Mouse (Mus musculus) bone marrow macrophage, adult 2 months (primary cell): Measurements from ENCODE around the gene Fam196b.

Experiments used
- CTCF ChIP-seq: IDR thresholded peaks from 2 replicates; pipeline ENCODE4 v1.5.1; 2012; ENCODE audit warnings: low read depth, mild to moderate bottlenecking, low read length, moderate library complexity
- POLR2A ChIP-seq: IDR thresholded peaks from 2 replicates; pipeline ENCODE4 v1.6.1; 2012; ENCODE audit warnings: mild to moderate bottlenecking, low read depth, low read length, borderline replicate concordance

GRCm38 (mm10) chr11:34290708-34291107 lies 23.9 kb upstream of the Fam196b start:
- no peak for TF ChIP-seq CTCF
- TF ChIP-seq POLR2A = no peak
